Mouse (Mus musculus): Measurements from ENCODE around the gene Bnipl. TPM values are rescaled to one million over a fixed set of nuclear protein-coding genes. Genes with fewer than 3 reads are reported as not detected.
A peak's percentile ranks its signal among the peaks of the same experiment; 100 is the strongest.

Gene Bnipl
- polyA plus RNA-seq (2015; fragmentation: Nextera tagmentation; extraction: Ambion mirVana), result not detected in 2 replicates

- Histone ChIP-seq H3K9me3 (replicated peaks) (no peaks in the 10 kb centered on the region), H3K27me3 (no peaks in the 10 kb centered on the region), H3K4me3 (no peak within 1 kb of the TSS), H3K9ac (no peak within 1 kb of the TSS; the same call in 1 of the 2 replicates), H3K4me1 (no peaks in the 10 kb centered on the region), H3K4me2 (no peak within 1 kb of the TSS), H3K36me3 (ENCODE audit: poor library complexity, severe bottlenecking) (peaks cover 31% of the 10 kb centered on the region), H3K27ac (no peak within 1 kb of the TSS)
- ATAC-seq, result no peak
- WGBS, result 66% methylated on average over 7 of the region's 7 CpGs
Observed at GRCm38 (mm10) chr3:95250783-95251424, at the start of gene Bnipl. TSS of gene Bnipl (minus strand) at chr3:95251193.

DNA sequence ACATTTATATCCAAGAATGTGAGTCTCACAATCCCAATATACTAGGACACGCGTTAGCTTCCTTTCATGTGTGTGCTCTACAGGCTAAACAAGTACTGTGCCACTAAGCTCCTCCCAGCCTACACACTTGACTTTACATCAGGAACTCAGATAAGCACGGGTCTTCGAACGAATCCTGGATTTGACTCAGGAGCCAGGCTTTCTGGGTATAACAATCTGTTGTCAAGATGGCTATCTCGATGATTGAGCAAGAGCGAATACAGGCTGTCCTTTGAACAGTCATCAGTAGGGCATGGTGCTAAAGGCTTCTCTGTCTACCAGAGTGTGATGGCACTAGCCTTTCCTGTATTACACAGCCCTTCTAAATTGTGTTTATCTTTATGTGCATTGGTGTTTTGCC lies 47.0 kb upstream of the Bnipl start:
- no peak overlapping the region for H3K9ac ChIP-seq
- ATAC-seq, result no peak
- H3K9me3 ChIP-seq (replicated peaks), result no peaks in the 10 kb centered on the region
- H3K4me2 ChIP-seq, result no peak overlapping the region
- no peak overlapping the region for H3K4me3 ChIP-seq
- no peak overlapping the region for H3K27ac ChIP-seq
- no peaks in the 10 kb centered on the region for H3K27me3 ChIP-seq
- H3K36me3 ChIP-seq (ENCODE audit: poor library complexity, severe bottlenecking), result peaks cover 44% of the 10 kb centered on the region
- H3K4me1 ChIP-seq, result no peaks in the 10 kb centered on the region
- WGBS, result 93% methylated on average over 7 of the region's 7 CpGs

DNA sequence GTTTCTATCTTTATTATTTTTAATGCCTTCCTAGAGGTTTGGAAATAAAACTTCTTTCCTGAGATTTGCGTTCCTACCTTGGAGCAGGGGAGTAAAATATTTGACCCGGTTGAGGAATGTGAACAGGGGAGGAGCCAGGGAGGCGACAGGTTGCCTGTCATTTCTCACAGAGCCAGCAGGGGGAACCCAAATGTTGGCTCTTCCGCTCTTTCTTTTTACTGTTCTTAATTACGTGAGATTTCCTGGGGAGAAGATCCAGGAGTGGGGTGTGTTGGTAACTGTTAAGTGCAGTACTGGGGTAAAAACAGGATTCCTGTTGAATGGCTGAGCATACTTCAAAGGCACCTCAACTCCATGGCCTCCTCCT lies 45.1 kb upstream of the Bnipl start:
- no peaks in the 10 kb centered on the region for H3K9me3 ChIP-seq (replicated peaks)
- no peak overlapping the region for H3K27ac ChIP-seq
- H3K4me3 ChIP-seq, result no peak overlapping the region
- peak; percentile 38; the same call in 1 of the 2 replicates for ATAC-seq
- no peaks in the 10 kb centered on the region for H3K27me3 ChIP-seq
- no peaks in the 10 kb centered on the region for H3K4me1 ChIP-seq
- 8% methylated on average over 5 of the region's 5 CpGs for WGBS
- peaks cover 63% of the 10 kb centered on the region for H3K36me3 ChIP-seq (ENCODE audit: poor library complexity, severe bottlenecking)
- no peak overlapping the region for H3K4me2 ChIP-seq
- H3K9ac ChIP-seq, result no peak overlapping the region

DNA sequence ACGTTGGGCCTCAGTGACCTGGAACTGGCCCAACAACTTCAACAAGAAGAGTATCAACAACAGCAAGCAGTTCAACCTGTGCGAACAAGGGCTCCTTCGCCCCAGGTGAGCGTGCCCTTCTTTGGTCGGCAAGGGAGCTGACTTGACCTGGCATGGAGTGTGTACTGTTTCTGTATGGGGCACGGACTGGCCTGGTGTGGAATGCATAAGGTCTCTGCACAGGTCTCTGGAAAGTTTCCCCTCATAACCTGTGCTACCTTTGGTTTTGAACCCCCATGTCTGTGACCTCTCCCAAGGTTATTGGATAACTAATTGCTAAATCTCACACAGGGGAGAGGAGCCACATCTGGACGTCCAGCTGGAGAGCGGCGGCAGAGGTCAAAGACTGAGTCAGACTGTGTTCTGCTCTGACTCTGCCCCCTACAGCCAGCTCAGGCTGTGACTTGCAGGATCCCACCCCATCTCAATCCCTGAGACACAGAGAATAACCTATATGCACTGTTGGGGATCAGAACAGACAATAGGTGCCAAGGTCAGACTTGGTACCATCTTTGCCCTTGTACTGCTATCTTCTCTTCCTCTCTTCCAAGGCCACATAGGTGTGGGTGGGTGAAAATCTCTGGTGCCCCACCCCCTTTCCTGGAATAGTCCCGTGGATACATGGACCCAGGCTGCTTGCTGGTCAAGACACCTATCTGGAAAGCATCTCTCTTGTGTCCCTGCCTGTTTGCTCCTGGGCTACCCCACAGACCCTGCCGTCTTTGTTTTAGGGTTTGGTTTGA lies 44.5 kb upstream of the Bnipl start:
- no peak overlapping the region for H3K4me2 ChIP-seq
- peaks cover 69% of the 10 kb centered on the region for H3K36me3 ChIP-seq (ENCODE audit: poor library complexity, severe bottlenecking)

DNA sequence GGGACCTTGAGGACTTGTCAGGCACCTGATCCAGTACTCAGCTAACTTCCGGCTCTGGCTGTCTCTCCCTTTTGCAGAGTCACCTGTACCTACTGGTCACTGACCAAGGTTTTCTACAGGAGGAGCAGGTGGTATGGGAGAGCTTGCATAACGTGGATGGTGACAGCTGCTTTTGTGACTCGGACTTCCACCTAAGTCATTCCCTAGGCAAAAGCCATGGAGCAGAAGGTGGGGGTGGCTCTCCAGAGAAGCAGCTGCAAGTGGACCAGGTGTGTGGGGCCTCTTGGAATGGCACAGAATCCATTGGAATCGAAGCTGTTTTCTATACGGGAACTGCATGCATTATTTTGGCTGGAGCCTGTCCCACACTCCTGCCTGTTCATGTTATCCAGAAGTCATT lies 43.7 kb upstream of the Bnipl start:
- WGBS, result 92% methylated on average over 5 of the region's 5 CpGs
- H3K4me3 ChIP-seq, result no peak overlapping the region
- H3K36me3 ChIP-seq (ENCODE audit: poor library complexity, severe bottlenecking), result peaks cover 74% of the 10 kb centered on the region
- H3K27ac ChIP-seq, result no peak overlapping the region
- no peaks in the 10 kb centered on the region for H3K4me1 ChIP-seq
- H3K27me3 ChIP-seq, result no peaks in the 10 kb centered on the region
- H3K4me2 ChIP-seq, result no peak overlapping the region
- H3K9ac ChIP-seq, result no peak overlapping the region
- no peak for ATAC-seq
- no peaks in the 10 kb centered on the region for H3K9me3 ChIP-seq (replicated peaks)

More for the DNA sequence above, 44.5 kb upstream of the Bnipl start:
- no peaks in the 10 kb centered on the region for H3K4me1 ChIP-seq
- no peaks in the 10 kb centered on the region for H3K27me3 ChIP-seq
- ATAC-seq, result no peak
- no peak overlapping the region for H3K9ac ChIP-seq
- no peaks in the 10 kb centered on the region for H3K9me3 ChIP-seq (replicated peaks)
- no peak overlapping the region for H3K27ac ChIP-seq
- no peak overlapping the region for H3K4me3 ChIP-seq
- 82% methylated on average over 11 of the region's 11 CpGs for WGBS

GRCm38 (mm10) chr3:95294316-95294715 lies 43.3 kb upstream of the Bnipl start:
- peaks cover 78% of the 10 kb centered on the region for H3K36me3 ChIP-seq (ENCODE audit: poor library complexity, severe bottlenecking)
- H3K4me3 ChIP-seq, result no peak overlapping the region
- H3K4me2 ChIP-seq, result no peak overlapping the region
- no peaks in the 10 kb centered on the region for H3K27me3 ChIP-seq
- 91% methylated on average over 7 of the region's 7 CpGs for WGBS
- ATAC-seq, result no peak
- H3K4me1 ChIP-seq, result no peaks in the 10 kb centered on the region
- no peaks in the 10 kb centered on the region for H3K9me3 ChIP-seq (replicated peaks)
- no peak overlapping the region for H3K9ac ChIP-seq
- H3K27ac ChIP-seq, result no peak overlapping the region

GRCm38 (mm10) chr3:95293537-95293936 lies 42.5 kb upstream of the Bnipl start:
- H3K9ac ChIP-seq, result no peak overlapping the region
- no peaks in the 10 kb centered on the region for H3K4me1 ChIP-seq
- no peak overlapping the region for H3K4me3 ChIP-seq
- peaks cover 84% of the 10 kb centered on the region for H3K36me3 ChIP-seq (ENCODE audit: poor library complexity, severe bottlenecking)
- 88% methylated on average over 11 of the region's 11 CpGs for WGBS
- no peaks in the 10 kb centered on the region for H3K27me3 ChIP-seq
- no peak overlapping the region for H3K27ac ChIP-seq
- H3K4me2 ChIP-seq, result no peak overlapping the region
- H3K9me3 ChIP-seq (replicated peaks), result no peaks in the 10 kb centered on the region
- no peak for ATAC-seq

DNA sequence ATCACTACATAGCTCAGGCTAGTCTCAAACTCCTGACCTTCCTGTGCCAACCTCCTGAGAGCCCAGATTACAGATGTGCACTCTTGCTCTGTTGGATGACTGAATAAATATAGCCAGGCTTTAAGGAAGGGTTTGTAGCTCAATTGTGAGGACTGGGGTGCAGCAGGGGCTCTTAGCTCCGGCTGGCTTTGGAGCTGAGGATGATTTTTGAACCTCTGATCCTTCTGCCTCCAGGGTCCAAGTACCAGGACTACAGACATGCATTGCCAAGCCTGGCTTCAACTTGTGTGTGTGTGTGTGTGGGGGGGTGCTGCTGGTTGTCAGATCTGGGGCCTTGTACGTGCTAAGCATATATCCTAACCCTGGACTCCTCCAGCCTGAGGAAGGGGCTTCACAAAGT lies 41.9 kb upstream of the Bnipl start:
- Histone ChIP-seq H3K27ac (no peak overlapping the region), H3K27me3 (no peaks in the 10 kb centered on the region), H3K4me2 (no peak overlapping the region), H3K4me3 (no peak overlapping the region), H3K4me1 (no peaks in the 10 kb centered on the region), H3K9me3 (replicated peaks) (no peaks in the 10 kb centered on the region), H3K36me3 (ENCODE audit: poor library complexity, severe bottlenecking) (peaks cover 89% of the 10 kb centered on the region), H3K9ac (no peak overlapping the region)
- WGBS, result 91% methylated on average over 2 of the region's 2 CpGs
- ATAC-seq, result no peak

DNA sequence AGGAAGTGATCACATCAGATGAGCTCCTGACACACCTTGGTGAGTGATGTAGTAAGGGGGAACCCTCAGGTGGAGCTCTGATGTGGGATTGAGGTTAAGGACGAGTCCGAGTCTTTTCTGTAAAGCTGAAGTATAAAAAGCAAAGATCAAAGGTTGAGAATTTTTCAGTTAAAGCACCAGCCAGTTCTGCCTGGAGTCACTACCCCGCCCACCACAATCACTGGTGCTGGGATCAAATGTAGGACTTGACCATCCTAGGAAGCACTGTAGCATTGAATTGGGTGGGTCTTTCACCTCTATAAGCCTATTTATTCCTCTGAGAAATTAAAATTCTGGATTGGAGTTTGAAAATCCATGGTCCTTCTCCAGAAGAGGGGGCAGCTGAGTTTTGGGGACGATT lies 40.0 kb upstream of the Bnipl start:
- H3K36me3 ChIP-seq (ENCODE audit: poor library complexity, severe bottlenecking), result peaks cover 83% of the 10 kb centered on the region
- H3K4me2 ChIP-seq, result no peak overlapping the region
- 91% methylated on average over 4 of the region's 4 CpGs for WGBS
- H3K27me3 ChIP-seq, result no peaks in the 10 kb centered on the region
- H3K9me3 ChIP-seq (replicated peaks), result no peaks in the 10 kb centered on the region
- H3K4me3 ChIP-seq, result no peak overlapping the region
- no peaks in the 10 kb centered on the region for H3K4me1 ChIP-seq
- no peak overlapping the region for H3K27ac ChIP-seq
- ATAC-seq, result no peak
- H3K9ac ChIP-seq, result no peak overlapping the region

DNA sequence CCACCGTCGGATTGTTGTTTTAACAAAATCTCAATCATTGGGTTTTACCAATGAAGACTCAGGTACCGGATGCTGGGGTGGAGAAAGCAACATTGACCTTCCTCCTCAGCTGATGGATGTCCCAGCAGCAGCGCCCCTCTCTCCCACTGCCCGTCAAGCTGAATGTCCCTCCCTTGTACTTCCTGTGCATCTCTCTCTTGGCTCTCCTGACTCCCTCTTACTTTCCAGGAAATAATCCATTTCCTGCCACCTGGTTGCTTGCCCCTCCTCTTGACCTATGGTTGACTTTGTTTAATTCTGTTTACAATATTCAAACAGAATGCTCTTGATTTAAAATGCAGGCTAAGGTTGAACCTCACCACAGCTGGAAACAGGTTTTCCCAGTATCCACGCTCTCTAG lies 39.2 kb upstream of the Bnipl start:
- Histone ChIP-seq H3K9ac (no peak overlapping the region), H3K4me2 (no peak overlapping the region), H3K36me3 (ENCODE audit: poor library complexity, severe bottlenecking) (peaks cover 77% of the 10 kb centered on the region), H3K4me3 (no peak overlapping the region), H3K27me3 (no peaks in the 10 kb centered on the region), H3K4me1 (peaks cover 5% of the 10 kb centered on the region; the same call in 1 of the 2 replicates), H3K9me3 (replicated peaks) (no peaks in the 10 kb centered on the region), H3K27ac (no peak overlapping the region)
- ATAC-seq, result no peak
- 85% methylated on average over 6 of the region's 6 CpGs for WGBS

DNA sequence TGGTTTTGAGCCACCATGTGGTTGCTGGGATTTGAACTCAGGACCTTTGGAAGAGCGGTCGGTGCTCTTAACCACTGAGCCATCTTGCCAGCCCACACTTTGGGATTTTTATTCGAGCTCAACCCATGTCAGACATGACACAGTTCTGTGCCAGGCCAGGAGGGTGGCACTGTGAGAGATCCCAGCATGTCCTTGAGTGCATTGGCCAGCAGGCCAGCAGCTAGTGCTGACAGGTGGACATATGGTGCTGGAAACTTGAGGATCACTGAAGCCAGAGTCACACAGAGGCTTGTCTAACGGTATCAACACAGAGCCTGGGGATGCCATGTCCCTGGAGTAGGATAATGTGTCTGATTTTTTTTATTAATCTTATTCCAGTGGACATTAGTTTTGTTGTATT lies 38.4 kb upstream of the Bnipl start:
- Histone ChIP-seq H3K4me1 (peaks cover 12% of the 10 kb centered on the region), H3K27me3 (no peaks in the 10 kb centered on the region), H3K9ac (no peak overlapping the region), H3K4me3 (no peak overlapping the region), H3K9me3 (replicated peaks) (no peaks in the 10 kb centered on the region), H3K36me3 (ENCODE audit: poor library complexity, severe bottlenecking) (peaks cover 70% of the 10 kb centered on the region), H3K4me2 (no peak overlapping the region), H3K27ac (no peak overlapping the region)
- WGBS, result 94% methylated on average over 4 of the region's 4 CpGs
- no peak for ATAC-seq

DNA sequence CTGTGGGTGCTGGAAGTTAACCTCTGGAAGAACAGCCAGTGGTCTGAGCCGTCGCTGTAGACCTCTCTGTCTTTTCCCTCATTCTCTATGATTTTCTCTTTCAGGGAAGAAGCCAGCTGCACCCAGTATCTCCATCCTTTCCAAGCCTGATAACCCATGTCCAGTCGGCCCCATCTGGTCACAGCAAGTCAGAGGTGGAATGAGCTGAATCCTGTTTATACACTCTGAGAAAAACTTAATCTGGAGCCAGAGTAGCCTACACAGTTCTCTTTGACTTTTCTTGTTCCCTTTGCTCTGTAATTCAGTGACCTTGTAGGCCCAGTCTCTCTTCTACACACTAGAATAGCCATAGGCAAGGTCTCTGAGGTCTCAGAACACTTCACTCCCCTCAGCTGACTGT lies 36.5 kb upstream of the Bnipl start:
- no peaks in the 10 kb centered on the region for H3K9me3 ChIP-seq (replicated peaks)
- peaks cover 23% of the 10 kb centered on the region for H3K4me1 ChIP-seq
- H3K4me3 ChIP-seq, result no peak overlapping the region
- ATAC-seq, result no peak
- no peak overlapping the region for H3K27ac ChIP-seq
- no peak overlapping the region for H3K4me2 ChIP-seq
- WGBS, result 81% methylated on average over 3 of the region's 3 CpGs
- no peak overlapping the region for H3K9ac ChIP-seq
- peaks cover 52% of the 10 kb centered on the region for H3K36me3 ChIP-seq (ENCODE audit: poor library complexity, severe bottlenecking)
- no peaks in the 10 kb centered on the region for H3K27me3 ChIP-seq
